Mouse (Mus musculus) kidney, adult 11 months (tissue): ENCODE results near the gene Huwe1.

ENCODE experiments used
- DNase-seq: peaks from one replicate; pipeline ENCODE4 v3.0.0; 2022

Huwe1 gene

DNA sequence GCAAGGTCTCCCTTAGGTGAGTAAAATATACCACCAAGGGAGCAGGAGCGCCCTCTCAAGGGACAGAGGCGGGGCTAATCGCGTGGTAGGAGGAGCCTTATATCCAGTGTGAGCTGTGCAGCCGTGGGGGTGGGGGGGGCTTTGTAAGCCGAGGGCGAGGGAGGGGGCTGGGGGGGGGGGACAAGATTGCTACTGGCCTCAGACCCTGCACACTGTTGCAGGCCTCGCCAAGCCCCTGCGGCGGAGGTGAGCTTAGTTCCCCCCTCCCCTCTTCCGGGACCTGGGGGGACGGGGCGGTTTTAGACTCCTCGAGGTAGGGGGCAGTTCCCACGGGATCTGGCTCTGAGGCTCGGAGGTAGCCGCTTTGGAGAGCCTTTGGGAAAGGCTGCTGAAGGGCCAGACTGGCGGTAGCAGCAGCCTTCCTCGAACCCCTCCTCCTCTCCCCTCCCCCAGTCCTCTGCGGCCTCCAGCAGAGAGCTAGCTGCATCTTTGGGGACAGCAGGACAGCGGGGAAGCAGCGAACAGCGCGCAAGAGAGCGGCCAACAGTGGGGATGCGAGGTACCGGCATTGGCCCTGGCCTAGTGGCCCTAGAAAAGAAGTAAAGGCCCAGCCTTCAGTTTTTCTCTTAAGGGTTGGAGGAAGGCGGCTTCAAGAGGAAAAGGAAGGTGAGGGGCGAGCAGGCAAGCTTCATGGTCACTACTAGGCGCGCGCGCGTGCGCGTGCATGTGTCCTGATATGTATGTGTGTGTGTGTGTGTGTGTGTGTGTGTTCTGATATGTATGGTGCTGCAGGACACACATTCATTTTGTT, at the start of gene Huwe1:
TSS of gene Huwe1 (plus strand) at position 107 of the 811 bp plus-strand sequence.
- peak; percentile 55 for DNase-seq

- no peak for DNase-seq
Observed at GRCm38 (mm10) chrX:151780348-151780747, 20.3 kb upstream of the Huwe1 start.

DNA sequence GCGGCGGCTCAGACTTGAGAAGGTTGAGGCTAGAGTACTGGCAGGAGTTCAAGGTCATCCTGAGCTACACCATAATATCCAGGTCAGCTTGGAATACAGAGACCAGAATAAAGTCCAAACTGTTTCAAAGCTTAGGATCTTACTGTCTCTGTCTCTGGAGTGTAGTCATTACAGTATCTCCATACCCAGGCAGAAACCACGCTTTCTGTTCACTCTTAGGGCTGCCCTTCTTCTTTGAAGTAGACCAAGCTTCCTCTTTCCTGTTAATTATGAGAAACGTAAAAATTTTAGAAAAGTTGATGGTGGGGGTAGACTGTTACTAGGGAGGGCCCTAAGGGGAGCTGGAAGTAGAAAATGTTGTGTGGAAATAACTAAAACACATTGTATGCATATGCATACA, 17.7 kb upstream of the Huwe1 start:
- DNase-seq: no peak

GRCm38 (mm10) chrX:151792766-151793165, 7.8 kb upstream of the Huwe1 start:
- no peak for DNase-seq

DNA sequence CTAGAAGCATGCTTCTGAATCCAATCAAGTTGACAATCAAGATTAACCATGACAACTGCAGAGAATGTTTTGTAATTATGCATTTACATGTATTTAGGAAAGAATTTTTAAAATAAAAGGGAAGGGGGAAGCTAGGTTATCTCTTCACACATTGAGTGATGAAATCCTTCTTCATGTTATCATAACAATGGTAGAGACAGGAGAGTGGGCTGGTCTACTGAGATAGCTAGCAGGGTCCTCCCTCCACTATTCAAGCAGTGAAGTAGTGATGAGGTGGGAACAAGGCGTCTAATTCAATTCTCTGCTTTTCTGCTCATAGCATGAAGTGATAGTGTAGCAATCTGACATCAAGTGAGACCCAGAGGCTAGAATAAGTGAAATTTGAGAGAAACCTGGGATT, 2.6 kb upstream of the Huwe1 start:
- no peak for DNase-seq

- DNase-seq: no peak
Observed at GRCm38 (mm10) chrX:151802328-151802955, 1.8 kb downstream of the Huwe1 start.

- DNase-seq: peak; percentile 96
Observed at GRCm38 (mm10) chrX:151802956-151803776, 2.6 kb downstream of the Huwe1 start.

DNA sequence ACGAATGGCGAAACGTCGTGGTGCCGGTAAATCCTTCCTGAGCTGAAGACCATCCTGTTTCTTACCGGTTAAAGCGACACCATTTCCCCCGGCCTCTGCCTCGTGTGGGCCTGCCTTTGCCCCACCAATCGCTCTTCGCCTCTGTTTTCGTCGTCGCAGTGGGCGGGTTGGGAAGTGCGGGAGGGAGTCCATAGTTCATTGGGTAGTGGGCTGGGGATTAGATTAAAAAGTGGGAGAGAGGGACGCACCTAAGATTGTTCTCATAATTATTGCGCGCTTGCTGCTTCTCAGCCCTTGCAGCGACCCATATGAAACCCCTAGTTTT, 3.1 kb downstream of the Huwe1 start:
- DNase-seq: no peak

GRCm38 (mm10) chrX:151804388-151804787, 3.8 kb downstream of the Huwe1 start:
- DNase-seq: no peak

DNA sequence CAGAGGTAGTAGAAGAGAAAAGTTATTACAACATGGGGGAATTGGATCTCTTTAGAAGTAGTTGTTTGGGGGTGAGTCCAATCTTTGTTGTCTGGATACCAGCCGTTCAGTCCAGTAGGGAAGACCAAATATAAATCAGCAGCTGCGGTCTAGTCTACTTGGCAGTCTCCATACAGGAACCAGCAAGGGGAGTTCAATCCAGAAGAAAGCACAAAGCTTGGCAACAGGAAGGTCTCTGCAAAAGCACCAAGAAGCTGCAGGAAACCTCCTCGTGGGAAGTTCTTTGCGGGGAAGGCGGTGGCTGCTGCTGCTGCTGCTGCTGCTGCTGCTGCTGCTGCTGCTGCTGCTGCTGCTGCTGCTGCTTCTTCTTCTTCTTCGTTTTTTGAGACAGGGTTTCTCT, 10.9 kb downstream of the Huwe1 start:
- DNase-seq: no peak

GRCm38 (mm10) chrX:151813656-151814055, 13.0 kb downstream of the Huwe1 start:
- no peak for DNase-seq

- DNase-seq: no peak
Observed at GRCm38 (mm10) chrX:151817712-151818111, 17.1 kb downstream of the Huwe1 start.

DNA sequence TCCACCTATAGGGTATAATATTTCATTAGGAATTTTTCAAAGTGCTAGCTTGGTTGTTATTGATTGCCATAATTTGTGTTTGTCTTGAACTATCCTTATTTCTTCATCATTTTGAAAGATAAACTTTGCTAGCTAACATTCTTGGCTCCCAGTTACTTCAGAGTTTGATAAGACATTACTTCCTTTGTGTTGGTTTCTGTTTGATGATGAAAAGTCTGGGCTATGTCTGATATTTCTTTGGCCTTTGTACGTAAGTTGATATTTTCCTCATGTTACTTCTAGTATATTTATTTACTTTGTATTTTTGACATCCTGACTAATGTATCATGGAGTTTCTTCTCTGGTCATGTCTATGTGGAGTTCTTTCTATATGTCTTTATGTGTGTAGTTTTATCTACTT, 28.4 kb downstream of the Huwe1 start:
- DNase-seq: no peak

DNA sequence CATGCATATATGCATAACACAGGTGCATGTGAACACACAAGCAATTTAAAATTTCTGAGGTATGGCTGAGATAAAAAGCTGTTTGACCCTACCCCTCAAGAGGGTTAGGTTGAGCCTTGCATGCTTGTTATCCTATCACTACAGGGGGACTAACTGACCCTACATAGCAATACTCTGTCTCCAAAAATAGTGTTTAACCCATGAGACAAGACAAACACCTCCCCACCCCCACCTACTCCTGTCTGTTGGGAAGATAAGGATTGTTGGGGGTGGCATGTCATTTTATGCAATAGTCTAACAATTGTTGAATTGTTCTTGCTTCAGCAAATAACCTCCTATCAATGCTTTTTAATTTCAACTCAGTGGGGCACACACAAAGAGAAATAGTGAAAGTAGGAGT, 30.7 kb downstream of the Huwe1 start:
- no peak for DNase-seq

DNA sequence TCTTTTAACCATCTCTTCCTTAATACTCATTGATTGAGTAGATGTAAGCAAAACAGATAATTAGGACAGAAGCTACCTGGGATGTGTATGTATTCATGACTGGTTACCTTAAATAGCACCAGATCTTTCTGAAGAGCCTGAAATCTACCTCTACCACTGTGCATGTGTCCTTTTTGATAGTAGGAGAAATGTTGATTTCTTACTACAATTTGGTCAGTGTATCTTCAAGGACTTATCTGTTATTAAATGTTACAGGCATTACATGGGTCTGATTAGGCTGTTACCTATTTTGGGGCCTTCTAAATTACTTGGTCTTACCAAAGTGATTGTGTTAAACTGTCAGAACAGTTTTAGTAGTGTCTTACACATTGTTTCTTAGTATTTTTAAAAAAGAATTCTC, 32.4 kb downstream of the Huwe1 start:
- no peak for DNase-seq

DNA sequence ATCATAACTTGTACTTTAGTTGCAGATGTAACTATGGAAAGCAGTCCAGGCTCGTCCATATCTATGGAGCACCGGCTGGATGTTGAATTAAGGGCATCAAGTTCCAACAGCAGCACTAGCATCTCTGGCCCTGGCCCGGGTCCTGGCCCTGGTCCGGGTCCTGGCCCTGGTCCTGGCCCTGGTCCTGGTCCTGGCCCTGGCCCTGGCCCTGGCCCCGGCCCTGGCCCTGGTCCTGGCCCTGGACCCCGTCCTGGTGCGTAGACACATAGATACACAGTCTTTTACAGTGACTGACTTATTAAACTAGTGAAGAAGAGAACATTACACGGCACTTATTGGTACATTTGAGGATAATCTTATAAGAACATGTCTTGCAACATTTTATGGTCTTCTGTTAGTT, 58.8 kb downstream of the Huwe1 start:
- no peak for DNase-seq

GRCm38 (mm10) chrX:151910692-151911091, 110.1 kb downstream of the Huwe1 start:
- DNase-seq: no peak

DNA sequence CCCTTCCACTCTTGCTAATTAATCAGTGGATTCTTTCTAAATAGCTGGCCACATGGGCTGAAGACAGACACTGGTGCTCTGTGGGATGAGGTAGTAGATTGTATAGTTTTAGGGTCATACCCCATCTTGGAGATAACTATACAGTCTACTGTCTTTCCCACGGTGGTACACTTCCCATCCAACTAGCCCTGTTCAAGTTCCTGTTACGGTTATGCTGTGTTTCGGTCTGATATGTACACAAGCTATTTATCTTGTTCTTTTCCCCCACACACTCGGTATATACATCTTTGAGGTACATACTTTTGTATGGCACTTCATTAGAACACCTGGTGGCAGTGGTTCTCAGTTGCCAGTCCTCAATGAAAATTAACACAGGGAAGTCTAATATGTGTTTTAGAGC, 111.7 kb downstream of the Huwe1 start:
- DNase-seq: no peak

DNA sequence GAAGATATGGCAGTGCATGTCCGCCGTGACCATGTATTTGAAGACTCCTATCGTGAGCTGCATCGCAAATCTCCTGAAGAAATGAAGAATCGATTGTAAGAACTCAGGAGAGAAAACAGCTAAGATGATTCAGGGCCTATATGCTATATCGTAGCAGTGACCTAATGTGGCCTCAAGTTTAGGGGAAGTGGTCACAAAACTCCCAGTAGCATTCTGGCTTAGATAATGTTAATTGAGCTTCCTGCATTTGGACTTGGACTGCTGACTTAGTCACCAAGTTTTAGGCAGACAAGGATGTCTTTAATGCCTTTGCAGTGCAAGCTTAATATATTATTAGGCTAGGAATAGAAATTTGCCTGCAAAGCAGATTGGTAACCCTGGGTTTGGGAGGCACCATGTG, 128.8 kb downstream of the Huwe1 start:
- DNase-seq: no peak

- DNase-seq: no peak
Observed at GRCm38 (mm10) chrX:151938852-151939251, 138.2 kb downstream of the Huwe1 start.

- DNase-seq: no peak
Observed at GRCm38 (mm10) chrX:151946986-151947385, 146.4 kb downstream of the Huwe1 start.

GRCm38 (mm10) chrX:151947781-151948180, 147.2 kb downstream of the Huwe1 start:
- no peak for DNase-seq

- DNase-seq: no peak
Observed at GRCm38 (mm10) chrX:151950231-151950630, 149.6 kb downstream of the Huwe1 start.

GRCm38 (mm10) chrX:151951181-151951580, 150.6 kb downstream of the Huwe1 start:
- no peak for DNase-seq
